Mouse (Mus musculus): ENCODE results near the gene B3gnt3.
"Not testable (repeated sequence)": the region's sequence is repeated elsewhere in the genome, so short reads cannot be mapped to it uniquely, and the experiment has no call there.

DNA sequence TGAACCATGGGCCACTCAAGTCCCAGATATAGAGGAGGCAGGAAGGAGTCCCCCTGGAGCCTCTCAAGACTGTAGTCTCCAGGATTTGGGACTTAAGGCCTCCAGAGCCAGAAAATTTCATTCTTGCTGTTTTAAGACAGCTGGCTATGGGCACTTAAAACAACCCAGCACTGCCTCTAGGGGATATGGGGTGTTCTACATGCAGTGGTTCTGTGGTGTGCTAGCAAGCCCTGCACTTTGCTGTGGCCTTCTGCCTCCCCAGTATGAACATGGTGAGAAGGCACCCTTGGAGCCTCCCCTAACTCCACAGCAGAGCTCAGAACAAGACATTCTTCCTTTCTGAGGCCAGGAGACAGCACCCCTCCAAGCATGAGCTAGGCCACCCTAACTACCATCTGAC is 36.7 kb upstream of the B3gnt3 start:
- not testable (repeated sequence) for TF ChIP-seq CTCF, EP300 (IDR thresholded peaks at IDR 0.05; ENCODE audit: low read depth)
